Mouse (Mus musculus) layer of hippocampus, postnatal 36 days (tissue): ENCODE measurements around the gene Zic4. TPM values are rescaled to one million over a fixed set of nuclear protein-coding genes. Genes with fewer than 3 reads are reported as not detected.

ENCODE experiments used
- DNase-seq, 2 experiments: peaks; one replicate each; pipeline ENCODE4 v3.0.0; 2022
- total RNA-seq, 2 experiments: library from RNA; stranded (reverse); gene quantifications; 2 replicates each; pipeline ENCODE4 v1.2.3; 2021

Gene Zic4
- 1 to 10 TPM; 2.8 to 4.4 TPM for total RNA-seq

GRCm38 (mm10) chr9:91361856-91362601, at the start of gene Zic4:
Gene Zic4, plus strand, starts transcription at chr9:91362413.
- DNase-seq = no peak

- no peak for DNase-seq
These were observed 14.6 kb upstream of the Zic4 start for GRCm38 (mm10) chr9:91347591-91347990.

- no peak for DNase-seq
These were observed 13.5 kb upstream of the Zic4 start for GRCm38 (mm10) chr9:91348746-91349145.

- DNase-seq = no peak
These were observed 11.9 kb upstream of the Zic4 start for GRCm38 (mm10) chr9:91350211-91350791.

GRCm38 (mm10) chr9:91350861-91351291, 11.3 kb upstream of the Zic4 start:
- no peak for DNase-seq

GRCm38 (mm10) chr9:91351361-91351760, 10.9 kb upstream of the Zic4 start:
- DNase-seq = no peak

- no peak for DNase-seq
These were observed 10.2 kb upstream of the Zic4 start for GRCm38 (mm10) chr9:91351961-91352411.

GRCm38 (mm10) chr9:91352786-91353185, 9.4 kb upstream of the Zic4 start:
- no peak for DNase-seq

- DNase-seq = no peak
These were observed 8.4 kb upstream of the Zic4 start for GRCm38 (mm10) chr9:91353551-91354433.

- DNase-seq = no peak
These were observed 7.6 kb upstream of the Zic4 start for GRCm38 (mm10) chr9:91354434-91355269.

- no peak for DNase-seq
These were observed 7.0 kb upstream of the Zic4 start for GRCm38 (mm10) chr9:91355270-91355589.

- peak in 1 of 2 experiments; percentile 53 for DNase-seq
These were observed 6.4 kb upstream of the Zic4 start for GRCm38 (mm10) chr9:91355629-91356352.

- DNase-seq = no peak
These were observed 5.9 kb upstream of the Zic4 start for GRCm38 (mm10) chr9:91356353-91356740.

- no peak for DNase-seq
These were observed 4.9 kb upstream of the Zic4 start for GRCm38 (mm10) chr9:91357321-91357720.

- no peak for DNase-seq
These were observed 3.1 kb upstream of the Zic4 start for GRCm38 (mm10) chr9:91358851-91359687.

- DNase-seq = no peak
These were observed 1.8 kb upstream of the Zic4 start for GRCm38 (mm10) chr9:91360151-91361032.

GRCm38 (mm10) chr9:91361033-91361855, 969 bp upstream of the Zic4 start:
- no peak for DNase-seq

GRCm38 (mm10) chr9:91363011-91363730, 958 bp downstream of the Zic4 start:
- no peak for DNase-seq
